Mouse (Mus musculus) lung, adult 18-20 months (tissue): ENCODE data around the gene Vmn1r226.

ENCODE experiments used
- DNase-seq, 2 experiments: peaks; one replicate each; pipeline ENCODE4 v3.0.0; 2022; ENCODE audit warnings: mixed read lengths in 2 of 2

Gene Vmn1r226

GRCm38 (mm10) chr17:20682543-20682942 is at the start of gene Vmn1r226:
Gene Vmn1r226, plus strand, starts transcription at chr17:20682843.
- no peak for DNase-seq

DNA sequence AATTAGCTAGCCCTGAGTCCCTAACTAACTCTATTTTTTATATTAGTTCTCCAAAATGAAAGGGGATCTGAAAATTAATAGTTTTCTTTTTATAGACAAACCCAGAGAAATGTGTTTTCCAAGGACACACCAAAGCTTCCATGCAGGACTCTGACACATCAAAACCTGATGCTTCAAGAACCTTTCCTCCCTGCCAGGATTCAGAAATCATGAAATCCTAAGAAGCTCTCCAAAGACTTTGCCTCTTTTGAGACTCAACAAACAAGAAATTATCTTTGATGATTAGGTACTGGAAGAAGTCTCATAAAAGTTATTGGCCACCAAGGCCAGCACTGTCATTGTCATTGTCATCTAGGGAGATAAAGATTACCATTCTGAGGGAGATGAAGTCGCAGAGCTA is 46.9 kb downstream of the Vmn1r226 start, which contains the start of gene Vmn1r227:
TSS of gene Vmn1r227 (plus strand) at position 301 of the 400 bp plus-strand sequence.
- DNase-seq: no peak
